Mouse (Mus musculus): Measurements from ENCODE around the gene Mfap1b. TPM values are rescaled to one million over a fixed set of nuclear protein-coding genes. Genes with fewer than 3 reads are reported as not detected.
"Not testable (repeated sequence)": the region's sequence is repeated elsewhere in the genome, so short reads cannot be mapped to it uniquely, and the experiment has no call there.

Mfap1b gene
- 10 to 100 TPM; 45.1 to 47.4 TPM for total RNA-seq (2021)

- DNase-seq: peak; percentile 76 to 82
Measured at GRCm38 (mm10) chr2:121473301-121474179, at the start of gene Mfap1b. Mfap1b (minus strand) TSS chr2:121474067.

GRCm38 (mm10) chr2:121522830-121523229 is 49.0 kb upstream of the Mfap1b start:
- DNase-seq: not testable (repeated sequence)

GRCm38 (mm10) chr2:121522006-121522405 is 48.1 kb upstream of the Mfap1b start:
- DNase-seq: no peak

- not testable (repeated sequence) for DNase-seq
Measured at GRCm38 (mm10) chr2:121518711-121519110, 44.8 kb upstream of the Mfap1b start.

- no peak for DNase-seq
Measured at GRCm38 (mm10) chr2:121518106-121518505, 44.2 kb upstream of the Mfap1b start.

GRCm38 (mm10) chr2:121514211-121514610 is 40.3 kb upstream of the Mfap1b start:
- no peak for DNase-seq

- not testable (repeated sequence) for DNase-seq
Measured at GRCm38 (mm10) chr2:121512991-121513765, 39.3 kb upstream of the Mfap1b start.

GRCm38 (mm10) chr2:121511401-121511800 is 37.5 kb upstream of the Mfap1b start:
- no peak for DNase-seq

- DNase-seq: peak; percentile 48 to 54
Measured at GRCm38 (mm10) chr2:121509584-121509983, 35.7 kb upstream of the Mfap1b start.

GRCm38 (mm10) chr2:121507951-121508330 is 34.1 kb upstream of the Mfap1b start:
- no peak for DNase-seq

GRCm38 (mm10) chr2:121507173-121507950 is 33.5 kb upstream of the Mfap1b start:
- DNase-seq: no peak

- DNase-seq: peak; percentile 81 to 84
Measured at GRCm38 (mm10) chr2:121505942-121506882, 32.3 kb upstream of the Mfap1b start, which contains the start of the genes Mfap1a and Wdr76. Mfap1a (minus strand) TSS chr2:121506665. Wdr76 (plus strand) TSS chr2:121506723.

- DNase-seq: not testable (repeated sequence)
Measured at GRCm38 (mm10) chr2:121501550-121501949, 27.7 kb upstream of the Mfap1b start.

- DNase-seq: not testable (repeated sequence)
Measured at GRCm38 (mm10) chr2:121484403-121484802, 10.5 kb upstream of the Mfap1b start.

GRCm38 (mm10) chr2:121483576-121483975 is 9.7 kb upstream of the Mfap1b start:
- no peak for DNase-seq

GRCm38 (mm10) chr2:121480916-121481315 is 7.0 kb upstream of the Mfap1b start:
- not testable (repeated sequence) for DNase-seq

- DNase-seq: no peak
Measured at GRCm38 (mm10) chr2:121480498-121480897, 6.6 kb upstream of the Mfap1b start.

GRCm38 (mm10) chr2:121477491-121478266 is 3.8 kb upstream of the Mfap1b start:
- DNase-seq: no peak

- not testable (repeated sequence) for DNase-seq
Measured at GRCm38 (mm10) chr2:121475306-121475705, 1.4 kb upstream of the Mfap1b start.

GRCm38 (mm10) chr2:121474180-121474535 is 291 bp upstream of the Mfap1b start:
- DNase-seq: no peak
